In the genomic region with DNA sequence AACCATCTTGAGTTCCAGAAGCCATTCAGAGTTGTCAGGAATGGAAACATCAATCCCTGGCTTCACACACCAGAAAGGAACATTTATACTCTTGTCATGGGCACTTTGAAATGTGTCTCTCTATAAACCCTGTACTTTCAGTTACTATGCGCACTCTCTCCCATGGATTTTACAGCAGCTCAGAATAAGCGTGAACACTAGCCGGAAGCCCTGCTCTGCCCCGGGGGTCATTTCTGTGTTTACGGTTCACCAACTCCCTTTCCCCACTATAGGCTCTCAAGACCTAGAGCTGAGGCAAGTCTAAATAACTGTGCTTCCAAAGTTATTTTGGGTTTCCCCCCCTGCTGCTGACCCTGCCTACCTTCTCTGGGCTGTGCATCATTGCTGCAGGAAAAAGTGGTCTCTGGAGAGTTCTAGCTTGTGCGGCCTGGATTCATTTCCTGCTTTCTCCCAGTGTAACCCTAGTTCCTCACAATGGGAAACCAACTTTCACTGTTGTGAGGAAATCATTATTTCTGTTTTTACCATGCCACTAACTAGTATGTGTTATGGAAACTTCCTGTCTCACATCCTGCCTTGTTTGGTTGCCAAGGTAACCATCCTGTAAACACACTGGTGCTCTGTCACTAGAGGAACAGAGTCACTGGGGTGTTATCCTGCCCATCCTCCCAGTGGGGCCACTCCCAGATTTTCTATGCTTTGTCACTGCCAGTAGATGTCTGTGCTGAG, we compare ENCODE assay signal across 8 mouse cellular contexts. TPM values are rescaled to one million over a fixed set of nuclear protein-coding genes. Genes with fewer than 3 reads are reported as not detected.
DNase-seq lines count a peak whose midpoint lies in the region; ATAC-seq and TF ChIP-seq lines count a peak whose summit lies in the region.

No protein-coding gene starts in this region.

- TF ChIP-seq EP300 in liver, postnatal 0 days (IDR thresholded peaks at IDR 0.05; ENCODE audit: low read depth), result 0 out of 2 replicates have a peak, but pooled peaks have one; percentile 23

- no peaks in the 10 kb centered on the region for H3K4me1 ChIP-seq in hindbrain, embryonic 15.5 days (replicated peaks)
- H3K4me1 ChIP-seq in hindbrain, embryonic 13.5 days (replicated peaks), result no peaks in the 10 kb centered on the region
- no peaks in the 10 kb centered on the region for H3K4me1 ChIP-seq in intestine, postnatal 0 days (replicated peaks; ENCODE audit: control insufficient read depth, insufficient read depth, low read length)
- H3K4me1 ChIP-seq in liver, postnatal 0 days (ENCODE audit: insufficient read depth), result peaks cover 3% of the 10 kb centered on the region; the same call in 1 of the 2 replicates
- peaks cover 2% of the 10 kb centered on the region for H3K4me1 ChIP-seq in small intestine, adult 2 months (ENCODE audit: control insufficient read depth, insufficient read depth, insufficient read length, low read length)

- no peak for TF ChIP-seq CTCF in intestine, postnatal 0 days (IDR thresholded peaks at IDR 0.05; ENCODE audit: low read depth)
- TF ChIP-seq CTCF in liver, postnatal 0 days (IDR thresholded peaks at IDR 0.05; ENCODE audit: low read depth), result no peak
- TF ChIP-seq CTCF in small intestine, adult 2 months (IDR thresholded peaks at IDR 0.05; ENCODE audit: extremely low read depth, insufficient read length, insufficient replicate concordance, low read depth, low read length), result no peak

- WGBS in hindbrain, embryonic 15.5 days, result 62% methylated on average over 6 of the region's 6 CpGs
- WGBS in hindbrain, embryonic 13.5 days, result 64% methylated on average over 6 of the region's 6 CpGs
- 67% methylated on average over 6 of the region's 6 CpGs for whole genome bisulfite sequencing in intestine, postnatal 0 days
- WGBS in liver, postnatal 0 days (ENCODE audit: insufficient replicate concordance), result 69% methylated on average over 6 of the region's 6 CpGs
- 73% methylated on average over 6 of the region's 6 CpGs for WGBS in small intestine, adult 2 months

- H3K9ac ChIP-seq in hindbrain, embryonic 15.5 days, result no peak overlapping the region
- H3K9ac ChIP-seq in hindbrain, embryonic 13.5 days, result no peak overlapping the region
- H3K9ac ChIP-seq in intestine, postnatal 0 days (ENCODE audit: low read depth, low read length), result no peak overlapping the region
- no peak overlapping the region for H3K9ac ChIP-seq in liver, postnatal 0 days (replicated peaks)

- no peak overlapping the region for H3K4me2 ChIP-seq in hindbrain, embryonic 15.5 days
- H3K4me2 ChIP-seq in hindbrain, embryonic 13.5 days, result no peak overlapping the region
- no peak overlapping the region for H3K4me2 ChIP-seq in intestine, postnatal 0 days (replicated peaks; ENCODE audit: low read depth)
- H3K4me2 ChIP-seq in liver, postnatal 0 days (ENCODE audit: low read depth, low read length), result no peak overlapping the region

- no peak overlapping the region for H3K4me3 ChIP-seq in hindbrain, embryonic 15.5 days
- H3K4me3 ChIP-seq in hindbrain, embryonic 13.5 days, result no peak overlapping the region
- H3K4me3 ChIP-seq in intestine, postnatal 0 days (ENCODE audit: low read depth, low read length), result no peak overlapping the region
- no peak overlapping the region for H3K4me3 ChIP-seq in liver, postnatal 0 days (ENCODE audit: low read depth, low read length)
- no peak overlapping the region for H3K4me3 ChIP-seq in small intestine, adult 2 months (ENCODE audit: low read depth, low read length)

- DNase-seq in adrenal gland, postnatal 10 days, result peak; percentile 56
- DNase-seq in gastrocnemius, postnatal 10 days, result peak; percentile 16
- DNase-seq in liver, postnatal 0 days, result peak; percentile 58
- DNase-seq in frontal cortex, postnatal 10 days (ENCODE audit: low spot score in 2 of 2), result no peak

- no peaks in the 10 kb centered on the region for H3K9me3 ChIP-seq in hindbrain, embryonic 15.5 days
- H3K9me3 ChIP-seq in hindbrain, embryonic 13.5 days, result no peaks in the 10 kb centered on the region
- H3K9me3 ChIP-seq in intestine, postnatal 0 days (ENCODE audit: control insufficient read depth), result no peaks in the 10 kb centered on the region
- H3K9me3 ChIP-seq in liver, postnatal 0 days (ENCODE audit: low read length), result no peaks in the 10 kb centered on the region

- ATAC-seq in hindbrain, embryonic 15.5 days (ENCODE audit: low FRiP score, low read depth), result 0 out of 2 replicates have a peak, but pooled peaks have one; percentile 27
- no peak for ATAC-seq in hindbrain, embryonic 13.5 days (ENCODE audit: low FRiP score)
- ATAC-seq in intestine, postnatal 0 days, result peak; percentile 81
- peak; percentile 90 for ATAC-seq in liver, postnatal 0 days

- H3K27me3 ChIP-seq in hindbrain, embryonic 15.5 days, result no peaks in the 10 kb centered on the region
- no peaks in the 10 kb centered on the region for H3K27me3 ChIP-seq in hindbrain, embryonic 13.5 days
- H3K27me3 ChIP-seq in intestine, postnatal 0 days (replicated peaks; ENCODE audit: control insufficient read depth, insufficient read depth, low read length), result no peaks in the 10 kb centered on the region
- H3K27me3 ChIP-seq in liver, postnatal 0 days (ENCODE audit: insufficient read depth, low read length), result no peaks in the 10 kb centered on the region
- H3K27me3 ChIP-seq in small intestine, adult 2 months (ENCODE audit: control insufficient read depth, insufficient read depth, low read length), result no peaks in the 10 kb centered on the region

- peaks cover 30% of the 10 kb centered on the region for H3K36me3 ChIP-seq in hindbrain, embryonic 15.5 days
- H3K36me3 ChIP-seq in hindbrain, embryonic 13.5 days, result peaks cover 74% of the 10 kb centered on the region
- peaks cover 80% of the 10 kb centered on the region for H3K36me3 ChIP-seq in intestine, postnatal 0 days (ENCODE audit: control insufficient read depth, insufficient read depth)
- peaks cover 67% of the 10 kb centered on the region for H3K36me3 ChIP-seq in liver, postnatal 0 days (replicated peaks; ENCODE audit: insufficient read depth, low read length)
- peaks cover 59% of the 10 kb centered on the region for H3K36me3 ChIP-seq in small intestine, adult 2 months (ENCODE audit: control insufficient read depth, insufficient read depth, low read length)

- no peak for TF ChIP-seq POLR2A in small intestine, adult 2 months (IDR thresholded peaks at IDR 0.05; ENCODE audit: low read depth, low read length)

- no peak overlapping the region for H3K27ac ChIP-seq in hindbrain, embryonic 15.5 days (replicated peaks)
- no peak overlapping the region for H3K27ac ChIP-seq in hindbrain, embryonic 13.5 days
- peak overlapping the region; percentile 12; the same call in 1 of the 2 replicates for H3K27ac ChIP-seq in intestine, postnatal 0 days (ENCODE audit: low read depth, low read length)
- H3K27ac ChIP-seq in liver, postnatal 0 days (ENCODE audit: low read depth), result peak overlapping the region; percentile 75
- H3K27ac ChIP-seq in small intestine, adult 2 months (ENCODE audit: insufficient read depth, low read depth, low read length), result peak overlapping the region; percentile 63; the same call in 1 of the 2 replicates

RNA-seq across cellular contexts. Expression of a gene that starts 20.4 kb away (rescaled TPM):
- 73.2 and 76.4 TPM in 2 replicates for polyA plus RNA-seq in hindbrain, embryonic 15.5 days (2015; fragmentation: Nextera tagmentation; extraction: Ambion mirVana)
- polyA plus RNA-seq in hindbrain, embryonic 13.5 days (2015; fragmentation: Nextera tagmentation; extraction: Ambion mirVana), result 92.4 and 94.5 TPM in 2 replicates
- total RNA-seq in adrenal gland, postnatal 10 days (2021), result 10 to 100 TPM; 72.5 to 74.6 TPM
- total RNA-seq in gastrocnemius, postnatal 10 days (2021), result 10 to 100 TPM; 48.1 to 51.5 TPM
- polyA plus RNA-seq in intestine, postnatal 0 days (2015; fragmentation: Nextera tagmentation; extraction: Ambion mirVana), result 58.8 and 60.0 TPM in 2 replicates
- polyA plus RNA-seq in liver, postnatal 0 days (2015; fragmentation: Nextera tagmentation; extraction: Ambion mirVana), result 23.5 and 28.6 TPM in 2 replicates
- 3.5 and 8.8 TPM in 2 replicates for polyA plus RNA-seq in small intestine, adult 2 months (2012; rRNA removed)

RNA-seq across cellular contexts. Expression of a gene that starts 20.4 kb away (rescaled TPM):
- polyA plus RNA-seq in hindbrain, embryonic 15.5 days (2015; fragmentation: Nextera tagmentation; extraction: Ambion mirVana), result 40.4 and 47.6 TPM in 2 replicates
- 42.2 and 42.3 TPM in 2 replicates for polyA plus RNA-seq in hindbrain, embryonic 13.5 days (2015; fragmentation: Nextera tagmentation; extraction: Ambion mirVana)
- 100 to 1,000 TPM; 120 to 147 TPM for total RNA-seq in adrenal gland, postnatal 10 days (2021)
- 10 to 100 TPM; 85.9 to 86.1 TPM for total RNA-seq in gastrocnemius, postnatal 10 days (2021)
- polyA plus RNA-seq in intestine, postnatal 0 days (2015; fragmentation: Nextera tagmentation; extraction: Ambion mirVana), result 240 and 254 TPM in 2 replicates
- 467 and 475 TPM in 2 replicates for polyA plus RNA-seq in liver, postnatal 0 days (2015; fragmentation: Nextera tagmentation; extraction: Ambion mirVana)
- polyA plus RNA-seq in small intestine, adult 2 months (2012; rRNA removed), result 20.8 and 37.6 TPM in 2 replicates

Comparison
In these comparisons a context has a peak if more than half of its experiments do, and no peak if none do; other contexts are left out.
1. H3K27ac ChIP-seq: peak in intestine, postnatal 0 days (single experiment), liver, postnatal 0 days (single experiment) and small intestine, adult 2 months (single experiment); none in hindbrain, embryonic 15.5 days (single experiment) and hindbrain, embryonic 13.5 days (single experiment).
2. DNase-seq: peak in adrenal gland, postnatal 10 days (single experiment), gastrocnemius, postnatal 10 days (single experiment) and liver, postnatal 0 days (single experiment); none in frontal cortex, postnatal 10 days (0 of 2).